Mouse (Mus musculus) NIH3T3 (cell line): ENCODE data around the gene Dvl3.
A peak's percentile ranks its signal among the peaks of the same experiment; 100 is the strongest.

Experiments used
- DNase-seq: peaks from one replicate; pipeline ENCODE4 v3.0.0-alpha.2; 2012; ENCODE audit warnings: low read depth

Gene Dvl3

DNA sequence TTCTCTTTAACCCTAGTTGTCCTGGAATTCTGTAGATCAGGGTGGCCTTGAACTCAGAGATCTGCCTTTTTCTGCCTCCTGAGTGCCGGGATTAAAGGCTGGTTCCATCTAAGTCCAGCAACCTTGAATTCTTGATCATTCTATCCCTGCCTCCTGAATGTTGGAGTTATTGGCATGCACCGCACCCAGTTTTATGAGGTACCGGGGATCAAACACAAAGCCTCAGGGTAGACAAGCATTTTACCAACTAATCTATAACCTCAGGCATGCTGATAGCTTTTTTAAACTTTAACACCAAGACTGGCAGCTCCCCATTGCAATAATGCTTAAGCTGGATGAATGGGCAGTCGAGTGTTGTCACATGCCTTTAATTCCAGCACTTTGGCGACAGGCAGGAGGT is 30.6 kb downstream of the Dvl3 start:
- no peak for DNase-seq

DNA sequence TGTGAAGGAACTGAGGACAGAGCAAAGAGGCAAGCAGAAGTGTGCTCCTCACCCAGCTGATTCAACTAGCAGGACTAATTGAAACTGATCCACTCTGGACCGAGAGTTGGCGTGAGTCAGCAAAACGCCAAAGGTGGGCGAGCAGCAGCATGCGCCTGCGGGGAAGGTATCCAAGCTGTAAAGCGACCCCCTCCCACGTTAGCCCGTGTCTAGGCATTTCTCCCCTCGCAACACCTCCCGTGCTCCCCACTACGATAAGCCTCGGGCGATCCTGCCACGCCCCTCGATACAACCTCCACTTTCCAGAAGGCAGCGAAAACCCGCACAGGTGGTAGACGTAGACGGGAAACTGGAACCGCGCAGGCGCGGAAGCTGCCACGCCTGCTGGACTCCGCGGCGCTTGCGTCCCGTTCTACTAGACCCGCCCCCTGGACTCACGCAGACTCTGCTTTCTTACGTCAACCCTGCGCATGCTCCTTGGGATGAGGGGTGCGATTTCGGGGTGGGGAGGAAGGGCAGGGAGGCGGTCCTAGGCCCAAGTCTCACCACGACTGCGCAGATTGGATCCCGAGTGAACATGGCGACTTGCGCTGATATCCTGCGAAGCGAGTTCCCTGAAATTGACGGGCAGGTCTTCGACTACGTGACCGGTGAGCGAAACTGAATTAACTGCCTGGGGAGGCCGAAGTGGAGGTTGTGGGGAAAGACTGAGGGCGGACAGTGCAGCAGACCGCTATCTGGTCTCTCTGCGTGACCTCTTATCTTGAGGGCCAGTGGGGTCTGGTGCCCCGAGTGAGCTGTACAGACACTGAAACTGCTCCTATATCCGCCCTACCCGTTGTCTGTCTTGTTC is 31.5 kb downstream of the Dvl3 start, which contains the start of gene Abcf3:
TSS of gene Abcf3 (plus strand) at position 482 of the 853 bp plus-strand sequence.
- DNase-seq = peak; percentile 100

DNA sequence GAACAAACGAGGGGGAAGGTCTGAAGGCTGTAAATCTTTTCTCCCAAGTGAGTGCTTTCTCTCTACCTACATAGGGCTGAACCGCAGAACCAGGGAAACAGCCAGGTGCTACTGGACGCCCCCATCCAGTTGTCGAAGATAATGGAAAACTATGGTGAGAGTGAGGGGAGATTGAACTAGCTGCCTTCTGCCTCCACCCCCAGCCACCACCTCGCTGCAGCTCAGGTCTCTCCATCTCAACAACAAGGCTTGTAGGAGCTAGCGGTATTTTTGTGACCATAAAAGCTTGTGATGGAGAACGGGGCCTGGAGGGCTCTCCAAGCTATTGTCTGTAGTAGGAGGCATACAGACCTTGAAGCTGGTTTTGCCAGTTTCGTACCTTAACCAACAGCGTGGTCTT is 32.4 kb downstream of the Dvl3 start:
- no peak for DNase-seq

DNA sequence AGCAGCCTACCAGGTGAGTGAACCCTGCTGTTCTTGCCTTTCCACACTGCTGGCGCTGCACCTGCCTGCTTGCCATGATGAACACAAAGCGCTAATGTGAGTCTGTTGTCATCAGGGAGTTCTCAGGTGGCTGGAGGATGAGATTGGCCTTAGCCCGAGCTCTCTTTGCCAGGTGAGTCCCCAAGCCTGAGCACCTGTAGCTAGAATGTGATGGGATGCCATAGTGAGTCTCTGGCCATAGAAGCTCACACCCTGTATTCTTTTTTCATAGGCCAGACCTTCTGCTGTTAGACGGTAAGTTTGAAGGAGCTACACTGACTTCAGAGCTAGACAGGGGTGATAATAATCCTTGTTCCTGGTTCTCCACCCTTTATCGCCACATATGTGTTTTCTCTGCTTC is 34.9 kb downstream of the Dvl3 start:
- DNase-seq = no peak

DNA sequence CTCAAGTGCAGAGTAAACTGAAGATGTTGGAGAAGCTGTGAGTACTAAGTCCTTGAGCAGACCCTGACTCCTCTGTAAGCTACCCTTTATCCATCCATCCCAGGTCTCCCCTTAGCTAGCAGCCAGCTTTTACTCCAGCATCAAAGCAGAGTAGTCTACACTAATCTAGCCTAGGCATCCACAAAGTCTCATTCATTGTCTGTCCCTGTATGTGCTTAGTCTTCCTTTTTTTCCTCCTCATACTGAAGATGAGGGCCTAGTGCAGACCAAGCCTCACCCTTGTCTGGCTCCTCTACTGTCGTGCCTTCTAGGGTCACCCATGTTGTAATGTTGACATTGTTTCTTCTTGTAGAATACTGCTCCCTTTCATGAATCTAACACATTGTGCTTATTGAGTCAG is 35.8 kb downstream of the Dvl3 start:
- no peak for DNase-seq

DNA sequence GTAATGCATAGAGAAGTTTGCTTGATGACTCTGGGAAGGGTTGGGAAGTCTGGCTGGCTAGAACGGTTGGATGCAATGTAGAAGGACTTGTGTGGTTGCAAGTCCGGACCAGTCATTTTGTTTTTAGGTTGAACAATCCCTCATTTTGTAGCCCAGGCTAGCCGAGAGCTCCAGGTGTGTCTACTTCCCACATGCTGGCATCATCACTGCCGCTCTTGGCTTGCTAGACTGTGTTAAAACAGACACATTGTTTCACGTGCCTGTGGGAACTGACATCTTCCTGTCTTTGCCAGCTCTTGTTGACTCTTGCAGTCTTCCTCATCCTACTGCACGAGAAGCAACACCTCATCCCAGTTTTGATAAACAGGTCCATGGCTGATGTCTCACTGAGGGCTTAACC is 38.2 kb downstream of the Dvl3 start:
- DNase-seq = no peak

DNA sequence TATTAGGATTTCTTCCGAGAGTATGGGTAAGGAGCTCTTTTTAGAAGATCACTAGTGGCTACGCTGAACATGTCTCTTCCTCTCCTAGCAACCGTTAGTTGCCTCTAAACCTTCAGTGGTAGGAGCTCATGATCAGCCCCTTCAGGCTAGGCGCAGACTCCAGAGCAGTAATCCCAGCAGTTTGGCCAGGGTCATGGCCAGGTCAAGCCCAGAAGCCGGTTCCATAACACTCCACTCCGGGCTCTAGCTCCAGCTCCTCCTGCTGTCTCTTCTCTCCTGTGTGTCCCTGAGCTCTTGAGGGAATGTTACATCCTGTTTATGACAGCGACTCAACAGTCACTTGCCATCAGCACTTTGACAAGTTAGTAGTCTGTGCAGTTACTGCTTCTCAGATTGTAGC is 40.6 kb downstream of the Dvl3 start:
- no peak for DNase-seq

DNA sequence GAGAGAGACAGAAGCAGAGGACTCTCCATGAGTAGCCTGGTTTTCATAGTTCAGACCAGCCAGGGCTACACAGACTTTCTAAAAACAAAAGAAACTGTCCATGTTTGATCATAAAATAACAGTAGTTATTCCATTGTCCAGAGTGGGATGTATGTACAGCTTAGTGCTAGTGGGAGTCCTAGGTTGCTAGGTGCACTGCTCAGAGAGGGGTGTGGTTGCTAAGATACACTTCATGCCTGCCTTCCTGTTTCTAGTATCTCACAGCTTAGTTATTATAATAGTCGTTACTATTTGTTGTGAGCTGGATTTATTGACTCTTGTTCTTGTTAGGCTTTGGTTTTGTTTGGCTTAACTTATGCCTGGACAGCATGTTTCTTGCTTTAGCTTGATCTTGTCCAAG is 48.3 kb downstream of the Dvl3 start:
- no peak for DNase-seq
